25 mouse cellular contexts compared by ENCODE assay signal in the genomic region with DNA sequence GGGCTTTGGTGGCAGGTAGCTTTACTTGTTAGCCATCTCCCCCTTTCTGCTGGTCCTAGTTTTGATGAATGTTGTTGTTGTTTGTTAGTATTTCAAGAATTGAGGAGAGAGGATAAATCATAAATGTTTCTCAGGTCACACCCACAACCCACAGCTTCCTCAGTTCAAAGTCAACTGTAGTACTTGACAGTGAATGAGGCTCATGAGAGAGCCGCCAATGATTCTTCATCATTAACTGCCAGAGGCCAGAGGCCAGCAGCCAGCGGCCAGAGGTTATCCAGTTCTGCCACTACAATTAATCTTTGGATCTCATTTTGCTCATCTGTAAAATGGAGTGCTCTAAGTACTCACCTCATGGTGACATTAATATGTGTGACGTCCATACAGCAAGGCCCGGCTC. TPM values are rescaled to one million over a fixed set of nuclear protein-coding genes. Genes with fewer than 3 reads are reported as not detected.
A peak's percentile ranks its signal among the peaks of the same experiment; 100 is the strongest.
DNase-seq lines count a peak whose midpoint lies in the region; ATAC-seq and TF ChIP-seq lines count a peak whose summit lies in the region.
"Had no signal": no experiment of that assay in that cellular context is flagged by ENCODE, and none has a peak within 500 bp of the region (broad histone marks: within the 10 kb centered on the region; RNA-seq: fewer than 3 reads in every experiment).

No protein-coding gene starts in this region.

- no peaks in the 10 kb centered on the region for H3K36me3 ChIP-seq in kidney, adult 2 months (ENCODE audit: control insufficient read depth, insufficient read depth, low read length)
- no peaks in the 10 kb centered on the region for H3K36me3 ChIP-seq in limb, embryonic 11.5 days (ENCODE audit: control insufficient read depth, insufficient read depth, low read length)
- no peaks in the 10 kb centered on the region for H3K36me3 ChIP-seq in limb, embryonic 10.5 days
- H3K36me3 ChIP-seq in small intestine, adult 2 months (ENCODE audit: control insufficient read depth, insufficient read depth, low read length), result no peaks in the 10 kb centered on the region
- H3K36me3 ChIP-seq: embryonic facial prominence, embryonic 12.5 days; heart, embryonic 13.5 days; hindbrain, embryonic 13.5 days; neural tube, embryonic 15.5 days had no signal

- no peak overlapping the region for H3K9ac ChIP-seq in limb, embryonic 11.5 days (ENCODE audit: low read length)
- H3K9ac ChIP-seq: embryonic facial prominence, embryonic 12.5 days; forebrain, postnatal 0 days; heart, embryonic 13.5 days; hindbrain, embryonic 13.5 days; lung, embryonic 14.5 days; neural tube, embryonic 15.5 days had no signal

- 54% methylated on average over 4 of the region's 4 CpGs for WGBS in kidney, adult 2 months
- WGBS in limb, embryonic 11.5 days, result 71% methylated on average over 4 of the region's 4 CpGs
- WGBS in limb, embryonic 10.5 days, result 84% methylated on average over 4 of the region's 4 CpGs
- WGBS in small intestine, adult 2 months, result 36% methylated on average over 4 of the region's 4 CpGs

- DNase-seq in kidney, adult 2 months, result peak; percentile 85
- no peak for DNase-seq in kidney, adult 18-20 months
- peak; percentile 11 for DNase-seq in limb, embryonic 11.5 days (ENCODE audit: low spot score)
- no peak for DNase-seq in limb, embryonic 10.5 days (ENCODE audit: low spot score)
- DNase-seq in heart, postnatal 36 days, result no peak
- no peak for DNase-seq in embryo, embryonic 9.5 days (ENCODE audit: extremely low spot score)
- DNase-seq: adrenal gland, adult 2 months; cerebellum, adult 11 months; cerebellum, postnatal 14 days; forebrain, postnatal 0 days; gastrocnemius, postnatal 36 days; heart, adult 2 months; left cerebral cortex, postnatal 4 days; lung, embryonic 14.5 days; lung, postnatal 4 days; thymus, postnatal 25 days had no signal

- peak overlapping the region; percentile 54 for H3K27ac ChIP-seq in kidney, adult 2 months (ENCODE audit: insufficient read depth, low read depth, low read length)
- H3K27ac ChIP-seq in limb, embryonic 11.5 days (replicated peaks; ENCODE audit: low read depth, low read length), result no peak overlapping the region
- H3K27ac ChIP-seq in limb, embryonic 10.5 days, result no peak overlapping the region
- H3K27ac ChIP-seq in small intestine, adult 2 months (ENCODE audit: insufficient read depth, low read depth, low read length), result peak overlapping the region; percentile 67
- H3K27ac ChIP-seq: embryonic facial prominence, embryonic 12.5 days; heart, adult 2 months; heart, embryonic 13.5 days; hindbrain, embryonic 13.5 days; left cerebral cortex, adult 2 months; neural tube, embryonic 15.5 days had no signal

- H3K27me3 ChIP-seq in kidney, adult 2 months (replicated peaks; ENCODE audit: control insufficient read depth, insufficient read depth, low read length), result no peaks in the 10 kb centered on the region
- H3K27me3 ChIP-seq in limb, embryonic 11.5 days (ENCODE audit: control insufficient read depth, insufficient read depth, low read length), result no peaks in the 10 kb centered on the region
- no peaks in the 10 kb centered on the region for H3K27me3 ChIP-seq in limb, embryonic 10.5 days (ENCODE audit: low read depth, poor library complexity, severe bottlenecking)
- no peaks in the 10 kb centered on the region for H3K27me3 ChIP-seq in small intestine, adult 2 months (ENCODE audit: control insufficient read depth, insufficient read depth, low read length)
- H3K27me3 ChIP-seq: embryonic facial prominence, embryonic 12.5 days; heart, embryonic 13.5 days; hindbrain, embryonic 13.5 days; neural tube, embryonic 15.5 days had no signal

- no peak for TF ChIP-seq POLR2A in kidney, adult 2 months (IDR thresholded peaks at IDR 0.05; ENCODE audit: low read depth, low read length)
- TF ChIP-seq POLR2A in small intestine, adult 2 months (IDR thresholded peaks at IDR 0.05; ENCODE audit: low read depth, low read length), result no peak

- no peak overlapping the region for H3K4me3 ChIP-seq in kidney, adult 2 months (ENCODE audit: insufficient read depth, low read depth, low read length)
- no peak overlapping the region for H3K4me3 ChIP-seq in limb, embryonic 11.5 days (ENCODE audit: low read depth, low read length)
- H3K4me3 ChIP-seq in limb, embryonic 10.5 days, result no peak overlapping the region
- no peak overlapping the region for H3K4me3 ChIP-seq in small intestine, adult 2 months (ENCODE audit: low read depth, low read length)
- H3K4me3 ChIP-seq: embryonic facial prominence, embryonic 12.5 days; heart, adult 2 months; heart, embryonic 13.5 days; hindbrain, embryonic 13.5 days; left cerebral cortex, adult 2 months; neural tube, embryonic 15.5 days had no signal

- peaks cover 31% of the 10 kb centered on the region for H3K4me1 ChIP-seq in kidney, adult 2 months (ENCODE audit: control insufficient read depth, insufficient read depth, low read length)
- peaks cover 2% of the 10 kb centered on the region; the same call in 1 of the 2 replicates for H3K4me1 ChIP-seq in limb, embryonic 11.5 days (ENCODE audit: control insufficient read depth, insufficient read depth, low read length)
- H3K4me1 ChIP-seq in limb, embryonic 10.5 days, result peaks cover 16% of the 10 kb centered on the region
- H3K4me1 ChIP-seq in small intestine, adult 2 months (ENCODE audit: control insufficient read depth, insufficient read depth, insufficient read length, low read length), result peaks cover 22% of the 10 kb centered on the region

- intact Hi-C loops in heart, postnatal 36 days (cut with DNase I), result no loop called here

- H3K4me2 ChIP-seq in limb, embryonic 11.5 days (ENCODE audit: low read depth, severe bottlenecking), result no peak overlapping the region
- H3K4me2 ChIP-seq: embryonic facial prominence, embryonic 12.5 days; heart, embryonic 13.5 days; hindbrain, embryonic 13.5 days; liver, embryonic 11.5 days; lung, embryonic 14.5 days; neural tube, embryonic 15.5 days had no signal

- H3K9me3 ChIP-seq in limb, embryonic 11.5 days (ENCODE audit: control insufficient read depth, low read length), result no peaks in the 10 kb centered on the region
- H3K9me3 ChIP-seq in limb, embryonic 10.5 days (replicated peaks), result no peaks in the 10 kb centered on the region
- H3K9me3 ChIP-seq: embryonic facial prominence, embryonic 12.5 days; heart, embryonic 13.5 days; hindbrain, embryonic 13.5 days; neural tube, embryonic 15.5 days had no signal

- no peak for TF ChIP-seq CTCF in kidney, adult 2 months (conservative IDR thresholded peaks at IDR 0.05; ENCODE audit: insufficient read depth, insufficient read length, low read depth, low read length)
- no peak for TF ChIP-seq CTCF in small intestine, adult 2 months (IDR thresholded peaks at IDR 0.05; ENCODE audit: extremely low read depth, insufficient read length, insufficient replicate concordance, low read depth, low read length)

- ATAC-seq in limb, embryonic 11.5 days (ENCODE audit: insufficient number of reproducible peaks, low FRiP score, low TSS enrichment, low read depth), result no peak
- peak; percentile 35 for ATAC-seq in CD4-positive, CD25-positive, alpha-beta regulatory T cell, adult 4 months
- ATAC-seq: forebrain, postnatal 0 days; inflammation-experienced regulatory T-cells, adult 6 months had no signal

RNA-seq across cellular contexts. Expression of a gene that starts 6.3 kb away (rescaled TPM):
- polyA plus RNA-seq in kidney, adult 2 months (2012; rRNA removed), result 211 and 242 TPM in 2 replicates
- polyA plus RNA-seq in limb, embryonic 11.5 days (2014; fragmentation: Nextera tagmentation; extraction: Ambion mirVana), result 18.0 and 18.8 TPM in 2 replicates
- 12.4 and 15.0 TPM in 2 replicates for polyA plus RNA-seq in limb, embryonic 10.5 days (2016; fragmentation: Nextera tagmentation; extraction: Ambion mirVana)
- 10 to 100 TPM; 14.7 to 17.2 TPM for polyA plus RNA-seq in CD4-positive, CD25-positive, alpha-beta regulatory T cell, adult 4 months (2017; shearing (Covaris generic))
- polyA plus RNA-seq in small intestine, adult 2 months (2012; rRNA removed), result 35.8 and 77.4 TPM in 2 replicates
- total RNA-seq in heart, postnatal 36 days (2021), result 100 to 1,000 TPM; 146 to 197 TPM

RNA-seq across cellular contexts. Expression of a gene that starts 6.5 kb away (rescaled TPM):
- 0.90 and 1.0 TPM in 2 replicates for polyA plus RNA-seq in kidney, adult 2 months (2012; rRNA removed)
- 0.28 and 0.43 TPM in 2 replicates for polyA plus RNA-seq in limb, embryonic 11.5 days (2014; fragmentation: Nextera tagmentation; extraction: Ambion mirVana)
- 0.23 and 0.70 TPM in 2 replicates for polyA plus RNA-seq in limb, embryonic 10.5 days (2016; fragmentation: Nextera tagmentation; extraction: Ambion mirVana)
- polyA plus RNA-seq in CD4-positive, CD25-positive, alpha-beta regulatory T cell, adult 4 months (2017; shearing (Covaris generic)), result 1 to 10 TPM; 1.0 to 1.1 TPM
- polyA plus RNA-seq in small intestine, adult 2 months (2012; rRNA removed), result 0.14 TPM in 1 of 2 replicates, not detected in the other
- under 1 TPM; 0.41 to 0.83 TPM for total RNA-seq in heart, postnatal 36 days (2021)

Comparison
In these comparisons a context has a peak if more than half of its experiments do, and no peak if none do; other contexts are left out.
1. DNase-seq: peak in kidney, adult 2 months (single experiment) and limb, embryonic 11.5 days (single experiment); none in kidney, adult 18-20 months (single experiment), limb, embryonic 10.5 days (single experiment), heart, postnatal 36 days (0 of 2) and embryo, embryonic 9.5 days (single experiment).
2. H3K27ac ChIP-seq: peak in kidney, adult 2 months (single experiment) and small intestine, adult 2 months (single experiment); none in limb, embryonic 11.5 days (single experiment) and limb, embryonic 10.5 days (single experiment).